Mouse (Mus musculus) E14TG2a.4 (cell line): ENCODE results near the gene Zdhhc22.

ENCODE experiments used
- H3K27me3 ChIP-seq: 2 replicates; pipeline ENCODE4 v1.6.1; 2014; ENCODE audit warnings: low read length, control low read depth; ENCODE audit not compliant: insufficient read depth
- H3K36me3 ChIP-seq: 2 replicates; pipeline ENCODE4 v1.6.1; 2014; ENCODE audit warnings: low read length, control low read depth; ENCODE audit not compliant: insufficient read depth
- H3K4me1 ChIP-seq: replicated peaks from 2 replicates; pipeline ENCODE4 v1.6.1; 2014; ENCODE audit warnings: low read depth, low read length, control low read depth
- H3K4me3 ChIP-seq: replicated peaks from 2 replicates; pipeline ENCODE4 v1.5.1; 2014; ENCODE audit warnings: mild to moderate bottlenecking, low read length
- H3K9me3 ChIP-seq: 2 replicates; pipeline ENCODE4 v1.6.1; 2014; ENCODE audit warnings: low read length, control low read depth
- CTCF ChIP-seq: conservative IDR thresholded peaks from 2 replicates; pipeline ENCODE4 v1.5.1; 2014; ENCODE audit warnings: low read length
- NANOG ChIP-seq: IDR thresholded peaks from 2 replicates; pipeline ENCODE4 v1.6.1; 2014; ENCODE audit warnings: borderline replicate concordance, low read length, mixed read lengths
- POU5F1 ChIP-seq: IDR thresholded peaks from 2 replicates; pipeline ENCODE4 v1.6.1; 2014; ENCODE audit warnings: low read length, borderline replicate concordance

The Zdhhc22 gene

DNA sequence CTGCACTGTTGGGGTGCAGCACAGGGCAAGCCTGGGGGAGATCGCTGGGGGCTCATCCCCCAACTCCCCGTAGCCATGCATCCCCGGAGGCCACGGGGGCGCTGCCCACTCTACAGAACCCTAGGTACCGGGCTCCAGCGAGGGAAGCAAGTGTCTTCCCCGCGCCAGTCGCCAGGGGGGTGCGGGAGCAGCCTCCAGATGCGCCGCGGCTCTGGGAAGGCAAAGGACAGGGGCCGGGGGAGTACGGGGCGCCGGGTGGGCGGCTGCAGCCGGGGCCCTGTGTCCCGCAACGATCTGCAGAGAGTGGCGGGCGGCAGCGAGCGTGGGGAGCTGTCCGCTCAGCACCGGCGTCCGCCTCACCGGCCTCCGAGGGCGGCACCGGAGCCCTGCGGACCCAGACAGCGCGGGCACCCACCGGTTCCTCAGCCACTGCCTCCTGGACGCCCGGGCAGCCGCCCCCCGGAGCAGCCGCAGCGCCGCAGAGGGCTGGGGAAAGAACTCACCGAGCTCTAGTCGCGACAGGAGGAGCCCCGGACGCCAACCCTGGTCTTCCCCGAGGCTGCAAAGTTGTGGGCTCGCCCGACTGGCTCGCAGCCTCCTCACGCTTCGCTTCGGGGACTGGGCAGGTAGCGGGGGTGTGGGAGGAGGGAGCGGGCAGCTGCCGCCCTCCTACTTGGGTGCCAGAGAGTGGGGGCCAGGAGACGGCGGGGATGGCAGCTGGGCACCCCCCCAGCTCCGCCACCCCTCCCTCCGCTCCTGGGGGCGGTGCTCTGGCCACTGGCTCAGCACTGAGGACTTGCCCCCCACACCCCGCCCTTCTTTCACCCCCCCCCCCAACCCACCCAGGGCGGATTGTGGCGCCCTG is at the start of gene Zdhhc22:
Gene Zdhhc22, minus strand, starts transcription at position 541 of the 865 bp plus-strand sequence.
- Histone ChIP-seq H3K4me1 (peaks cover 36% of the 10 kb centered on the region), H3K27me3 (peaks cover 90% of the 10 kb centered on the region), H3K4me3 (peak within 1 kb of the TSS; percentile 82), H3K36me3 (no peaks in the 10 kb centered on the region), H3K9me3 (no peaks in the 10 kb centered on the region)
- no peak for TF ChIP-seq POU5F1
- TF ChIP-seq NANOG: no peak
- no peak for TF ChIP-seq CTCF

DNA sequence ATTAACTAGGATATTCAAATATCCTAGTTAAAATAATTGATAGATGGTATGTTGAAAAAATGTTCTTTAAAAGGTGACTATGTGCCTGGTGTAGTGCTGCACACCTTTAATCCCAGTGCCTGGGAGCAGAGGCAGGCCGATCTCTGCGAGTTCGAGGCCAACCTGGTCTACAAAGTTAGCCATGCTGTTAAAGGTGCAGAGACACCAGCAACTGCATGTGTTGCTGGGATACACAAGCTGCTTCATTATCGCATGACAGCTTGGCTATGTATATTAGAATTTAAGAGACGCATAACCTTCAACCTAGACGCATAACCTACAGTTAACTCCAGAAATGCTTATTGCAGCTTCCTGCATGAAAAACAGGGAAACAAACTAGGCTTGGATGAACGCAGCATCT is 46.4 kb upstream of the Zdhhc22 start:
- no peak overlapping the region for H3K4me3 ChIP-seq
- no peaks in the 10 kb centered on the region for H3K36me3 ChIP-seq
- no peak for TF ChIP-seq NANOG
- TF ChIP-seq CTCF: no peak
- TF ChIP-seq POU5F1: no peak
- H3K27me3 ChIP-seq: no peaks in the 10 kb centered on the region
- no peaks in the 10 kb centered on the region for H3K9me3 ChIP-seq
- no peaks in the 10 kb centered on the region for H3K4me1 ChIP-seq

DNA sequence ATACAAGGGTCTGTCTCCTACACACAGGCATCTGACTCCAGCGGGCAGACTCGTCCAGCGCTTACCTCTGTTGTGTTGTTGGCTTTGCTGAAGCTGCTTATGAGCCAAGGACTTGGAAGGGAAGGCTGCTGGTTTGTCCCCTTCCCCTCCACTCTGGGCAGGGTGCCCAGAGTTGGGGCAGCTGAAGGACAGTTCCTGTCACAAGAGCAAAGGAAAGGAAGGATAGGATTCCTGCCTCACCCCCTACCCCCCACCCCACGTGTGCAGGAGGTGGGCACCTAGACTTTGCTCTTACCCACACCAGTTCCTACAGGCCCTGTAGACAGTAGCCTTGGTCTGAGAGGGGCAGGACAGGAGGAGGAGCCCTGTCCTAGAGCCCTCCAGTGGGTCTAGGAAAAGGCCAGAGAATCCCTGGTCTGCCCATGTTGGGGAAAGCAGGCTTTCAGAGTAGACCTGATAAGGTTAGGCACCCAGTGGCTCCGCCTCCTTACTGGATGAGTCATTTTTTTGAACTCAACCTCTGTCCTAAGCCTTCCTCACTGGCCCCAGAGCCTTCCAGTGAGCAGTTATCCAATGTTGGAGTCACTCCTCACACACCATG is 41.0 kb upstream of the Zdhhc22 start:
- peaks cover 18% of the 10 kb centered on the region for H3K4me1 ChIP-seq
- H3K27me3 ChIP-seq: peaks cover 25% of the 10 kb centered on the region
- H3K9me3 ChIP-seq: no peaks in the 10 kb centered on the region
- H3K4me3 ChIP-seq: no peak overlapping the region
- no peak for TF ChIP-seq POU5F1
- TF ChIP-seq CTCF: no peak
- no peak for TF ChIP-seq NANOG
- H3K36me3 ChIP-seq: no peaks in the 10 kb centered on the region

DNA sequence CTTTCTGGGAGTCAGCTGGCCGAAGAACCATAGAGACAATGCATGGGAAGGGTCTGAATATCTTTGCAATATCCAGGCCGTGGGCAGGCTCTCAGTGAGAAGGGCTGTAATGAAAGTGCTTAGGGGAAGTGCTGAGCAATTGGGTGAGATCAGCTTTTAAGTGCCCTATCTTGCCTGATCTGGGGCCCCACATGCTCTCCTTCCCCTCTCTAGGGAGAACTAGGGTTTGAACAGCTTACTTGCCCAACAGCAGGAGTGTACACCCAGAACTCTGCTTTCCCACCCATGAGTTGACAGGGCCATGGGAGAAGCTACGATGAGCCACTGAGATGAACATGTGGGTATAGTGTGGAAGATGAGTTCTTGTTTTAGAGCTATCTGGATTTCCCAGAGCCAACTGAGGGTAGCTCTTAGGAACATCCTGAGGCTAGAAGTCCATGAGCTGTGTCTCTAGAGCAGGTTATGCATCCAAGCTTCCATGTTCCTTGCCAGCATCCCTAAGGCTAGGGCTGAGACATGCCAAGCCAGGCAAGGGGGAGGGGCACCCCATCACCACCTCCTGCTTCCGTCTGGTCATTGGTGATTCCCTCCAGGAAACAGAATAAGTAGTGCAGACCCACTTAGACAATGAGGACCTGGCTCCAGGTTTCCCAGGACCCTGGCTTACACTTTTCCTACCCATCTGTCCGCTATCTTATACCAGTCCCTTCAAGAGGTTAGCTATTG is 39.2 kb upstream of the Zdhhc22 start:
- no peaks in the 10 kb centered on the region for H3K9me3 ChIP-seq
- H3K4me3 ChIP-seq: no peak overlapping the region
- no peaks in the 10 kb centered on the region for H3K36me3 ChIP-seq
- H3K27me3 ChIP-seq: peaks cover 25% of the 10 kb centered on the region
- TF ChIP-seq CTCF (no peak), POU5F1 (no peak), NANOG (no peak)
- H3K4me1 ChIP-seq: peaks cover 32% of the 10 kb centered on the region

DNA sequence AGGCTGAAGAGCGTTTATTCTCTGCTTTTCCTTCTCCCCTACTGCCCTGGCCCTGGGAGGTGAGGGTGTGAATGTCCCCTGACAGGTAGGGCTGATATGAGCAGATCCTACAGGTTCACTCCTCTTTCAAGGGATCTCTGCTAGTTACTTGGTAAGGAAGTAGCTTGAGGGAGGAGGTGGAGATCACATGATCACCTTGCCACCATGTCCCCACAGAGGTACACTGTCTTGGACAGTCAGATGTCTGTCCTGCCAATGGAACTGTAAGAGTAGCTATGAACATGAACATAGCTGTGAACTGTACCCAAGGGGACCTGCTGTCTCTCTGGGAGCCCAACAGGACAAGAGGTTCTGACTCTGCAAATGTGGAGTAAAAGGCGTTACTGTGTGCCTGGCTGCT is 37.8 kb upstream of the Zdhhc22 start:
- no peak for TF ChIP-seq POU5F1
- no peak for TF ChIP-seq NANOG
- TF ChIP-seq CTCF: no peak
- H3K36me3 ChIP-seq: no peaks in the 10 kb centered on the region

DNA sequence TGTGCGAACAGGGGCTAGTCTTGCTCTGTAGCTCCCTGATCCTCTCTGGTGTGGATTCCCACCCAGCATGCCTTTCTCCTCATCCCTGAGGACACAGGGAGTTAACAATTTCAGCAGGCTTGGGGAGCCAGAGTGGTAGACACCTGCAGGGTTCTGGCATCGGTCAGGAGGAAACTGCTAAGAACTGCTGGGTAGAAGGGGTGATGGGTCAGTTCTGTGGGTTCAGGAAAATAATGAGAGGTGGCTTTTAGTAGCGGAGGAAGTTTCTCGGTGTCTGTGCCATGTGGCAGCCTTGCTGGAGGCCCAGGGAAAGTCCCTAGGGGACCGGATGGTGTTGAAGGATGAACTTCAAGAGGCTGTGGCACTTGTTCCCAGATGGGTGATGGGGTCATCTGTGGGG is 37.2 kb upstream of the Zdhhc22 start:
- no peak for TF ChIP-seq POU5F1
- no peak for TF ChIP-seq NANOG
- TF ChIP-seq CTCF: no peak
- Histone ChIP-seq H3K4me3 (no peak overlapping the region), H3K9me3 (no peaks in the 10 kb centered on the region), H3K27me3 (peaks cover 28% of the 10 kb centered on the region), H3K4me1 (peaks cover 32% of the 10 kb centered on the region), H3K36me3 (no peaks in the 10 kb centered on the region)

More for the DNA sequence above, 37.8 kb upstream of the Zdhhc22 start:
- H3K4me3 ChIP-seq: no peak overlapping the region
- H3K9me3 ChIP-seq: no peaks in the 10 kb centered on the region
- peaks cover 28% of the 10 kb centered on the region for H3K27me3 ChIP-seq
- peaks cover 32% of the 10 kb centered on the region for H3K4me1 ChIP-seq

DNA sequence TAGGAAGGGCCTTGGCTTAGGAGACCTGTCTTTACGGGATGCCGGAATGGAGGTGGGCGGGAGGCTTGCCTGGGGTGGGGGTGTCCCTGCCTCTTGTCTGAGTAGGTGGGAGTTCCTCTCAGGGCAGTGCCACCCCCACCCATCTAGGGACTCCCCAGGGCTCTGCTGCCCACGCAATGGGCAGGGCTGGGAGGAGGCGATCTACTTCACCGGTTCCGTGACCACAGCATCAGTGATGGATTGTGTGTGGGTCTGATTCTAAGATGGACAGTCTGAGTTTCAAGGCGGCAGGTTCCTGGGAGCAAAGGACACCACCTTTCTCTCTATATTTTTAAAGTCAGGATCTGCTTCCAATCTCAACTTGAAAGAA is 36.6 kb upstream of the Zdhhc22 start:
- TF ChIP-seq POU5F1 (no peak), CTCF (no peak), NANOG (no peak)

DNA sequence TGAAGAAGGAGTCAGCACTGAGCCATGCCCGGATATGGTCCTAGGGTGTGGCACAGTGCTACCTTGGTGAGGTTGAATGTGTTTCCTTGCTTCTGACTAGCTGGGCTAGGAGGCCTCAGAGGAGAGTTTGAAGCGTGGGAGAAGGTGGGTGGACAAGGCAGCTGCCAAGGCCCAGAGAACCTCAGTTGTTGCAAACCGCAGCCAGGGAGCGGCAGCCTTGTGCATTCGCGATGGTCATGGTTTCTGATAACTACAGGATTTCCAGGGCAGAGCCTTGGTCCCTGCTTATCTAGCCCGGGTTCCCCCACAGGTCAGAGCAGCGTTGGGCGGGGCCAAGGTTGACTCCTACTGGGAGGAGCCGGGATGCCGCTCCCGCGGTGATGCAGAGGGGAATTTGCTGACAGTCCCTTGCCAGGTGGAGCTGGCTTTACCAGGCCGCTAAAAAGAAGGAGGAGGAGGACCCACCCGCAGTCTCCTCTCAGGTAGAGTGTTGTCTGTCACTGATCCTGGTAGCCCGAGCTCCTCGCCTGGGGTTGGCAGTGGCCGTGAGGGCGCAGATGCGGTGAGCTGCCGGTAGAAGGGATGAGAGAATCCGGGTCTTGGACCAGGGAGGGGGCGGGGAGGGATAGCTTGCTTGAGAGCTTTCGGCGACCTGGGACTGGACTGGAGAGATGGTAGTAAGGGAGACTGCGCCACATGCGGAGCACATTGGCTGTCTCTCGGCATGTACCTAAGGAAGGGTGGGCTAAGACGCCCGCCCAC is 36.1 kb upstream of the Zdhhc22 start:
- Histone ChIP-seq H3K4me3 (peak overlapping the region; percentile 76), H3K4me1 (peaks cover 32% of the 10 kb centered on the region), H3K27me3 (peaks cover 33% of the 10 kb centered on the region), H3K36me3 (no peaks in the 10 kb centered on the region), H3K9me3 (no peaks in the 10 kb centered on the region)
- TF ChIP-seq CTCF: no peak
- no peak for TF ChIP-seq POU5F1
- TF ChIP-seq NANOG: no peak

More for the DNA sequence above, 36.6 kb upstream of the Zdhhc22 start:
- Histone ChIP-seq H3K4me3 (peak overlapping the region; percentile 76), H3K27me3 (peaks cover 31% of the 10 kb centered on the region), H3K36me3 (no peaks in the 10 kb centered on the region), H3K9me3 (no peaks in the 10 kb centered on the region), H3K4me1 (peaks cover 32% of the 10 kb centered on the region)
